Mouse (Mus musculus) lung, postnatal 0 days (tissue): ENCODE data around the gene Slc44a1.

ENCODE experiments used
- CTCF ChIP-seq: IDR thresholded peaks from 2 replicates; pipeline ENCODE4 v1.5.1; 2016; ENCODE audit warnings: antibody characterized with exemption, mild to moderate bottlenecking
- EP300 ChIP-seq: IDR thresholded peaks from 2 replicates; pipeline ENCODE4 v1.6.1; 2016; ENCODE audit warnings: antibody characterized with exemption, mild to moderate bottlenecking, control low read depth

DNA sequence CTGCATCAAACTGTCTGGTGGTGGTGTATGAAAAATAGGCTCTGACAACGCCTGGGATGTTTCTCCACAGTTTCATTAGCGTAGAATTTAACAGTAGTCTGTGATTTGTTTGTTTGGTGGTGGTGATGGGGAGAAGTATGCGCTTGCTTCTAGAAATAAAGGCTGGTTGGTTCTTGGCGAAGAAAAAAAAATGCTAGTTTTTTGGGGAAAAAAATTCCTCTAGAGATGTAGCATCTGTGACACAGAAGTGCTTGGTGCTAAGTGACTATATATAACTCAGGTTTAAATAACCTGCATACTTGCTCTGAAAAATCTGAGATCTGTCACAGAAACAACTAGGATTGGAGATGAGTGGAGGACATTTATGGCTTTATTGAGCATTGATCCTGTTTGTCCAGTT is 1.5 kb downstream of the Slc44a1 start:
- TF ChIP-seq CTCF (no peak), EP300 (no peak)
